9 mouse cellular contexts compared by ENCODE assay signal in the genomic region with DNA sequence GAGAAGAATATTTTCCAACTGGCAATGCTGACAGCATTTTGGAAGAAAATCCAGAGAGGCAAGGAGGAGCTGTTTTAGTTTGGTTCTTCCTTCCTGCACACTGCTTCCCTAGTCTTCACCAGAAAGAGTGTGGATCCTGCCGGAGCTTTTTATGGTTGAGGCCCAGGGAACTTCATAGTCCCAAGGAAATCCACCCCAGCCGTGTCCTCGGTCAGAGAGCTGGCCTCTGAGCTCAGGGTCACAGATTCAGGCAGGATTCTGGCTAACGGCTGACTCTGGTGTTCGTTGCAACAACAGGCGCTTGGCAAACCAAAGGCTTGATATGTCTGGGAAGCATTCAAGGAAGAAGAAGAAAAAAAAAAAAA. TPM values are rescaled to one million over a fixed set of nuclear protein-coding genes. Genes with fewer than 3 reads are reported as not detected.
DNase-seq lines count a peak whose midpoint lies in the region; TF ChIP-seq lines count a peak whose summit lies in the region.
"Had no signal": no experiment of that assay in that cellular context is flagged by ENCODE, and none has a peak within 500 bp of the region (broad histone marks: within the 10 kb centered on the region; RNA-seq: fewer than 3 reads in every experiment).

No protein-coding gene starts in this region.

- 51% methylated on average over 6 of the region's 6 CpGs for WGBS in heart, embryonic 10.5 days

- H3K4me3 ChIP-seq in gastrocnemius, adult 2 months = peak overlapping the region; percentile 23; the same call in 1 of the 2 replicates
- no peak overlapping the region for H3K4me3 ChIP-seq in heart, embryonic 10.5 days
- H3K4me3 ChIP-seq: hindbrain, embryonic 13.5 days had no signal

- peaks cover 16% of the 10 kb centered on the region for H3K4me1 ChIP-seq in heart, embryonic 10.5 days

- TF ChIP-seq CTCF in gastrocnemius, adult 2 months (IDR thresholded peaks at IDR 0.05) = no peak

- H3K27ac ChIP-seq in gastrocnemius, adult 2 months = peak overlapping the region; percentile 84
- peak overlapping the region; percentile 26; the same call in 1 of the 2 replicates for H3K27ac ChIP-seq in heart, embryonic 10.5 days
- H3K27ac ChIP-seq: hindbrain, embryonic 13.5 days had no signal

- H3K36me3 ChIP-seq in heart, embryonic 10.5 days = no peaks in the 10 kb centered on the region
- H3K36me3 ChIP-seq: hindbrain, embryonic 13.5 days had no signal

- intact Hi-C loops in gastrocnemius, adult 2 months (cut with DNase I) = no loop called here
- intact Hi-C loops in gastrocnemius, postnatal 14 days (cut with DNase I; ENCODE audit: low total_unique reads) = no loop called here

- H3K27me3 ChIP-seq in heart, embryonic 10.5 days (ENCODE audit: insufficient read depth, poor library complexity, severe bottlenecking) = 0 out of 2 replicates have a peak, but pooled peaks cover 3% of the 10 kb centered on the region

- no peak for DNase-seq in gastrocnemius, adult 2 months
- DNase-seq in gastrocnemius, postnatal 14 days = no peak
- peak; percentile 77 for DNase-seq in adrenal gland, postnatal 14 days
- no peak for DNase-seq in heart, embryonic 10.5 days (ENCODE audit: low spot score)
- DNase-seq in kidney, postnatal 25 days = peak; percentile 59 to 76
- no peak for DNase-seq in urinary bladder, postnatal 14 days (ENCODE audit: low spot score)
- DNase-seq in MN1 (ENCODE audit: low spot score) = no peak
- DNase-seq in embryo, embryonic 10.5 days (ENCODE audit: low spot score) = no peak

- H3K9me3 ChIP-seq in heart, embryonic 10.5 days = no peaks in the 10 kb centered on the region
- H3K9me3 ChIP-seq: hindbrain, embryonic 13.5 days had no signal

RNA-seq across cellular contexts. Expression of gene Ctdsp2, which starts 15.6 kb away (rescaled TPM):
- 10 to 100 TPM; 94.0 to 99.2 TPM for total RNA-seq in gastrocnemius, adult 2 months (2021)
- 100 to 1,000 TPM in 1 of 2 experiments, 10 to 100 TPM in 1; 98.5 to 102 TPM for total RNA-seq in gastrocnemius, postnatal 14 days (2021)
- total RNA-seq in adrenal gland, postnatal 14 days (2021) = 115 and 144 TPM in 2 replicates
- polyA plus RNA-seq in heart, embryonic 10.5 days (2016; fragmentation: Nextera tagmentation; extraction: Ambion mirVana) = 37.8 and 46.2 TPM in 2 replicates

RNA-seq across cellular contexts. Expression of gene Avil, which starts 37.6 kb away (rescaled TPM):
- 1 to 10 TPM; 3.2 to 5.7 TPM for total RNA-seq in gastrocnemius, adult 2 months (2021)
- total RNA-seq in gastrocnemius, postnatal 14 days (2021) = under 1 TPM; 0.51 to 0.64 TPM
- total RNA-seq in adrenal gland, postnatal 14 days (2021) = 0.74 and 2.5 TPM in 2 replicates
- 0.07 TPM in 1 of 2 replicates, not detected in the other for polyA plus RNA-seq in heart, embryonic 10.5 days (2016; fragmentation: Nextera tagmentation; extraction: Ambion mirVana)

Comparison
In these comparisons a context has a peak if more than half of its experiments do, and no peak if none do; other contexts are left out.
1. DNase-seq: peak in adrenal gland, postnatal 14 days (single experiment) and kidney, postnatal 25 days (2 of 2); none in gastrocnemius, adult 2 months (single experiment), gastrocnemius, postnatal 14 days (single experiment), heart, embryonic 10.5 days (single experiment), urinary bladder, postnatal 14 days (single experiment), MN1 (single experiment) and embryo, embryonic 10.5 days (single experiment).